Mouse (Mus musculus) thymus, postnatal 4 days (tissue): ENCODE results near the gene Olfr1230.

ENCODE experiments used
- DNase-seq: peaks from one replicate; pipeline ENCODE4 v3.0.0; 2021

The Olfr1230 gene

GRCm38 (mm10) chr2:89297168-89297567 lies at the start of gene Olfr1230:
Gene Olfr1230, minus strand, starts transcription at chr2:89297268.
- DNase-seq = no peak

DNA sequence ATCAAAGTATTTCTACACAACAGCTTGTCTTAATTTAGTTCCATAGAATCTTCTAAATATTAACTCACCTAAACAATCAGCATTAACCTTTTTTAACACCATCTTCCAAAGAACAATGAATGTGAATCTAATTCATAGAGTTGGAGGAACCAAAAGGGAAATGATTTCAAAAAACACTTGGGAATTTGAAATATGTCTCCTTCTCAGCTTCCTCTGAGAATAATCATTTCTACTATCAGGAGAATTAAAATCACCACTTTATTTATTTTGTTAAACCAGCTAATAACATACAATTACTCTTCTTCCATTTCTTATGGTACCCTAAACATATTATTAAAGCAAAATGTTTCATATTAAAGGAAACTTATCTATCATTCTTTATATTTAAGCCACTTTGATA lies 45.2 kb upstream of the Olfr1230 start, which contains the start of gene Olfr1233:
Gene Olfr1233 (minus strand): TSS at position 101 of the 400 bp plus-strand sequence.
- no peak for DNase-seq

- no peak for DNase-seq
Observed at GRCm38 (mm10) chr2:89329575-89329974, 32.5 kb upstream of the Olfr1230 start, which contains the start of gene Olfr1232. Gene Olfr1232, minus strand, starts transcription at chr2:89329675.

GRCm38 (mm10) chr2:89306974-89307373 lies 9.9 kb upstream of the Olfr1230 start, which contains the start of gene Olfr1231:
Gene Olfr1231, minus strand, starts transcription at chr2:89307074.
- no peak for DNase-seq

- no peak for DNase-seq
Observed at GRCm38 (mm10) chr2:89287914-89288313, 9.2 kb downstream of the Olfr1230 start, which contains the start of gene Olfr1229. Gene Olfr1229, minus strand, starts transcription at chr2:89288014.

DNA sequence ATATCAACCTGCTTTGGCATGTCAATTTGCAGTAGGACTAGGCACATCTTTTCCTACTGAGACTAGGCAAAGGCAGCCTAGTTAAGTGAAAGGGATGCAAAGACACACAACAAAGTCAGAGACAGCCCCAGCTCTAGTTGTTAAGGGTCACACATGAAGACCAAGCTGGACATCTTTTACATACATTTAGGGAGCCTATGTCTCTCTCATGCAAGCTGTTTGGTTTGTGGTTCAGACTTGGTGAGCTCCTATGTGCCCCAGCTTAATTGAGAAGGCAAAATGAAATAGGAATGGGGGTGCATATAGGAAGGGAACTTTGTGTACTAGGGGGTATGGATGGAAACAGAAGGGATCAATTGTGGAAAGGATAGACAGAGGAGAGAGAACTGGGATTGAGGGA lies 43.1 kb downstream of the Olfr1230 start, which contains the start of gene Olfr1228:
Gene Olfr1228 (minus strand): TSS at position 101 of the 400 bp plus-strand sequence.
- no peak for DNase-seq
